Mouse (Mus musculus) C2C12 (cell line): ENCODE results near the gene Tesk1. TPM values are rescaled to one million over a fixed set of nuclear protein-coding genes. Genes with fewer than 3 reads are reported as not detected.

Experiments used
- H3K27me3 ChIP-seq: one replicate; pipeline ENCODE4 v1.6.1; 2011; ENCODE audit not compliant: control insufficient read depth, insufficient read depth, insufficient read length
- H3K36me3 ChIP-seq: one replicate; pipeline ENCODE4 v1.6.1; 2011; ENCODE audit not compliant: control insufficient read depth, insufficient read depth
- H3K4me3 ChIP-seq: one replicate; pipeline ENCODE4 v1.5.1; 2011; ENCODE audit warnings: mild to moderate bottlenecking, control low read depth; ENCODE audit not compliant: poor library complexity, insufficient read depth, severe bottlenecking
- H3K79me2 ChIP-seq: one replicate; pipeline ENCODE4 v1.6.1; 2011; ENCODE audit not compliant: control insufficient read depth, insufficient read depth
- H3K79me3 ChIP-seq: one replicate; pipeline ENCODE4 v1.6.1; 2011; ENCODE audit warnings: low read depth, control low read depth
- H3ac ChIP-seq: one replicate; pipeline ENCODE3; 2011; ENCODE audit warnings: low read depth; ENCODE audit not compliant: control insufficient read depth, insufficient read length
- CEBPB ChIP-seq: IDR thresholded peaks from one replicate; pipeline ENCODE4 v1.6.1; 2011; ENCODE audit warnings: low read depth, mild to moderate bottlenecking, control low read depth, moderate library complexity
- CTCF ChIP-seq: IDR thresholded peaks from one replicate; pipeline ENCODE4 v1.5.1; 2011; ENCODE audit not compliant: control insufficient read depth, insufficient read depth, insufficient read length
- FOSL1 ChIP-seq: IDR thresholded peaks from one replicate; pipeline ENCODE4 v1.8.0; 2011; ENCODE audit warnings: mild to moderate bottlenecking, low read length; ENCODE audit not compliant: poor library complexity, insufficient read depth, severe bottlenecking
- MAX ChIP-seq: IDR thresholded peaks from one replicate; pipeline ENCODE4 v1.6.1; 2011; ENCODE audit warnings: mild to moderate bottlenecking, control low read depth
- MYOD1 ChIP-seq: IDR thresholded peaks from one replicate; pipeline ENCODE4 v1.6.1; 2011; ENCODE audit warnings: low read depth; ENCODE audit not compliant: control insufficient read depth, insufficient read length
- MYOG ChIP-seq: IDR thresholded peaks from one replicate; pipeline ENCODE4 v1.6.1; 2011; ENCODE audit not compliant: control insufficient read depth, insufficient read length; ENCODE audit errors: extremely low read depth
- USF1 ChIP-seq: IDR thresholded peaks from one replicate; pipeline ENCODE4 v1.6.1; 2011; ENCODE audit warnings: low read depth, mild to moderate bottlenecking, control low read depth, moderate library complexity
- polyA plus RNA-seq: library from polyadenylated mRNA; unstranded; fragments of >200 nt; fragmentation: generic; extraction: Trizol; gene quantifications from one replicate; pipeline ENCODE4 v1.2.1, GENCODE M21; 2012; ENCODE audit warnings: missing spikeins

Tesk1 gene
- polyA plus RNA-seq, 1 experiment: 28.9 TPM

DNA sequence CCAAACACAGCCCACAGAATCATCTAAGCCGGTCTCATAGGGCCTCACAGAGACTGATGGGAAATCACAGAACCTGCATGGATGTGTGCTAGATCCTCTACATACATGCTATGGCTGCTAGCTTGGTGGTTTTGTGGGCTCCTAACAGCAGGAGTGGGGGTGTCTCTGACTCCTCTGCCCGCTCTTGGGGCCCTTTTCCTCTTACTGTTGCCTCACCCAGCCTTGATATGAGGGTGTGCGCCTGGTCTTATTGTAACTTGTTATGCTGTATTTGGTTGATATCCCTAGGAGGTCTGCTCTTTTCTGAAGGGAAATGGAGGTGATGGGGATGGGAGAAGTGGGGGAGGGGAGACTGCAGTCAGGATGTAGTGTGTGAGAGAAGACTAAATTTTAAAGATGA lies 47.9 kb downstream of the Tesk1 start:
- peaks cover 7% of the 10 kb centered on the region for H3K79me2 ChIP-seq
- H3K36me3 ChIP-seq: no peaks in the 10 kb centered on the region
- H3ac ChIP-seq: no peak overlapping the region
- no peak overlapping the region for H3K4me3 ChIP-seq
- H3K27me3 ChIP-seq: no peaks in the 10 kb centered on the region
- no peaks in the 10 kb centered on the region for H3K79me3 ChIP-seq
- no peak for TF ChIP-seq CTCF
- TF ChIP-seq CEBPB: no peak
- no peak for TF ChIP-seq MAX
- no peak for TF ChIP-seq MYOD1
- no peak for TF ChIP-seq USF1
- TF ChIP-seq FOSL1: no peak
- no peak for TF ChIP-seq MYOG

- TF ChIP-seq MYOG (no peak), MAX (no peak), FOSL1 (no peak), CEBPB (no peak), CTCF (no peak), USF1 (no peak), MYOD1 (no peak)
- Histone ChIP-seq H3K27me3 (no peaks in the 10 kb centered on the region), H3K4me3 (no peak overlapping the region), H3K79me2 (peaks cover 7% of the 10 kb centered on the region), H3ac (no peak overlapping the region), H3K36me3 (peaks cover 3% of the 10 kb centered on the region), H3K79me3 (no peaks in the 10 kb centered on the region)
Observed at GRCm38 (mm10) chr4:43490801-43491200, 49.1 kb downstream of the Tesk1 start.

- Histone ChIP-seq H3K79me2 (peaks cover 7% of the 10 kb centered on the region), H3K36me3 (peaks cover 13% of the 10 kb centered on the region), H3K4me3 (no peak overlapping the region), H3ac (no peak overlapping the region), H3K27me3 (no peaks in the 10 kb centered on the region), H3K79me3 (no peaks in the 10 kb centered on the region)
- TF ChIP-seq CTCF: no peak
- TF ChIP-seq FOSL1: no peak
- no peak for TF ChIP-seq MAX
- TF ChIP-seq USF1: no peak
- TF ChIP-seq MYOD1: no peak
- TF ChIP-seq MYOG: no peak
- TF ChIP-seq CEBPB: no peak
Observed at GRCm38 (mm10) chr4:43492101-43492820, 50.5 kb downstream of the Tesk1 start.

GRCm38 (mm10) chr4:43492821-43493185 lies 51.1 kb downstream of the Tesk1 start, which contains the start of gene Ccdc107:
Ccdc107 (plus strand) TSS chr4:43492900.
- Histone ChIP-seq H3K4me3 (peak within 1 kb of the TSS; percentile 78), H3K79me2 (peaks cover 10% of the 10 kb centered on the region), H3K79me3 (no peaks in the 10 kb centered on the region), H3K36me3 (peaks cover 15% of the 10 kb centered on the region), H3K27me3 (no peaks in the 10 kb centered on the region), H3ac (peak within 1 kb of the TSS; percentile 98)
- TF ChIP-seq MAX (peak; percentile 75), FOSL1 (no peak), MYOD1 (no peak), CEBPB (peak; percentile 19), MYOG (no peak), USF1 (no peak), CTCF (no peak)

DNA sequence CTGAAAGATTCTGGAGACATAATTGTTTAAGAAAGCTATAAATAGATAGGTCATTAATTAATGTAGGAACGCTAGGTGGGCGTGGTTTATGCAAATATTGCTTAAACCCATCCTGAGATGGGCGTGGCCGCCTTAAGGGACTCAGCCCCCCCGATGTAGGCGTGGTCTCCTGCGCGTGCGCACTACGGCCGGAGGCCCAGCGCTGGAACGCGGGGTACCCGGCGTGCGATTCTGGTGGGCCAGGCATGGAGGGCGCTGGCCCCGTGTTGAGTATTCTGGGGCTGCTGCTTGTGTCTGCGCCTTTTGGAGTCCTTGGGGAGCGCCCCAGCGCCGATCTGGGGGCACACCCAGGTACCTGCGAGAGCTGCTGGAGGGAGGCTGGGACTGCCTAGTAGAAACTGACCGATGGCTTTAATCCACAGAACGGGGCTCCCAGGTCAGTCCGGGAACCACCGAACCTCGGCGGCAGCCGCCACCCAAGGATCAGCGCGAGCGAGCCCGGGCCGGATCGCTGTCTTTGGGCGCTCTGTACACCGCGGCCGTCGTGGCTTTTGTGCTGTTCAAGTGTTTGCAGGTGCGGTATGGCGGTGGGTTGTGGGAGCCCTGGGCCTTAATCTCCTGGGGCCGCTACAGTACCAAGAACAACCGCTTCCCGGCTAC lies 51.6 kb downstream of the Tesk1 start:
- H3K79me3 ChIP-seq: no peaks in the 10 kb centered on the region
- peak overlapping the region; percentile 98 for H3ac ChIP-seq
- no peak for TF ChIP-seq USF1
- peaks cover 17% of the 10 kb centered on the region for H3K36me3 ChIP-seq
- peak overlapping the region; percentile 78 for H3K4me3 ChIP-seq
- peaks cover 15% of the 10 kb centered on the region for H3K79me2 ChIP-seq
- no peaks in the 10 kb centered on the region for H3K27me3 ChIP-seq

GRCm38 (mm10) chr4:43493846-43494240 lies 52.1 kb downstream of the Tesk1 start:
- H3K36me3 ChIP-seq: peaks cover 17% of the 10 kb centered on the region
- no peak for TF ChIP-seq FOSL1
- TF ChIP-seq MAX: no peak
- no peak for TF ChIP-seq MYOD1
- TF ChIP-seq USF1: no peak
- H3K4me3 ChIP-seq: peak overlapping the region; percentile 78
- H3ac ChIP-seq: peak overlapping the region; percentile 98
- no peaks in the 10 kb centered on the region for H3K79me3 ChIP-seq
- peaks cover 20% of the 10 kb centered on the region for H3K79me2 ChIP-seq
- no peaks in the 10 kb centered on the region for H3K27me3 ChIP-seq
